Mouse (Mus musculus): Measurements from ENCODE around the gene Blmh.
A peak's percentile ranks its signal among the peaks of the same experiment; 100 is the strongest.

The Blmh gene

GRCm38 (mm10) chr11:76924759-76925236 is at the start of gene Blmh:
Gene Blmh, plus strand, starts transcription at chr11:76924809.
- DNase-seq: no peak

DNA sequence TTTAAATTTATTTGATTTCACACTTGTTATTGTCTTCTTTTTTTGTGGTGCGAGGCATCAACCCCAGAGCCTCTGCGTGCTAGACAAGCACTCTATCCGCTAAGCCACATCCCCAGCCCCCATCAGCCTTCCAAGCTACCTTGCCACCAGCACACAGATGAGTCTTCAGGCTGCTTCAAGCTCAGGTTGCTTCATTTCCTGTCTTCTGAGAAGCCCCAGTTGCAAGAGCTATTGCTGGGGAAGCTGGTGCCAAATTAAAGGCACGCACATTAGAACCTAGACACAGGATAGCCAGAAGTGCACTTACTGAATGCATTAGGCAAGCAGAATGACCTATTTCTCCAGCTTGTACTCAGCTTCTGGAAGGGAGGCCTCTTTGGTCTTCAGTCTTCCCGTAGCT is 44.8 kb upstream of the Blmh start:
- no peak for DNase-seq

- no peak for DNase-seq
These were observed 40.2 kb upstream of the Blmh start for GRCm38 (mm10) chr11:76884451-76884850.

DNA sequence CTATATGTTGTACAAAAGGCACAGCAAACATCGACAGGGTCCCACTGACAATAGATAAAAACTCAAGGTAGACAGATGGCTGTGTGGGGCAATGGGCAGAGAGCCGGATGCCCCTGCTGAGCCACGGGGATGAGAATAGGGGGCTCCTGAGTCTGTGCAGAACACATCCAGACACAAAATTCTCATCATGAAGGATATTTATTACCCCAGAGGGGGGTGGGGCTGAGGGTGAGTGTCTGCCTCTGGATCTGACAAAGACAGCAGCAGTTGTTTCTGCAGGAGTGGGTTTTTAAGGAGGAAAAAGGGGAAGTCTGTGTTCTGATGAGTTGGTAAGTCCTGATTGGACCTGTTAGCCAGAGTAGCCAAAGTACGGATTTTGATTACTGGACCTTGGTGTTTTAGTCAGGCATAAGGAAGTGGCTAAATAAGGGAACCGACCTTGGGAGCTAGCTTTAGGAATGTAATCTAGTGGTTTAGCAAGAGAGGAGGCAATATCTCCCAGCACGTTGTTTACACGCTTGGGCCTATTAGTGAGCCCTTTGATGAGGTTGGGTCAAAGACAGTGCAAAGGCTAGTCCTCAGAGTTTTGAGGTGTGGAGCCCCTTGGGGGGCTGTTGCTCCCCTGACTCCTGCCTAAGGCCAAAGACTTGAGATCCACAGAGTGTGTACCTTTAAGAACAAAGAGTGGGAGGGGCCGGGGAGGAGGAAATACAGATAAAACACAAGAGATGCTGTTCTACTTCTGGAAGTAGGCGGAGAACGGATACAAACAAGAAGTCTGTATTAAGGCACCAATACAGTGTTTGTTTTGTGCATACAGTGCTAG is 35.1 kb upstream of the Blmh start:
- peak; percentile 55 to 57 for DNase-seq

GRCm38 (mm10) chr11:76891171-76891570 is 33.4 kb upstream of the Blmh start:
- DNase-seq: no peak

DNA sequence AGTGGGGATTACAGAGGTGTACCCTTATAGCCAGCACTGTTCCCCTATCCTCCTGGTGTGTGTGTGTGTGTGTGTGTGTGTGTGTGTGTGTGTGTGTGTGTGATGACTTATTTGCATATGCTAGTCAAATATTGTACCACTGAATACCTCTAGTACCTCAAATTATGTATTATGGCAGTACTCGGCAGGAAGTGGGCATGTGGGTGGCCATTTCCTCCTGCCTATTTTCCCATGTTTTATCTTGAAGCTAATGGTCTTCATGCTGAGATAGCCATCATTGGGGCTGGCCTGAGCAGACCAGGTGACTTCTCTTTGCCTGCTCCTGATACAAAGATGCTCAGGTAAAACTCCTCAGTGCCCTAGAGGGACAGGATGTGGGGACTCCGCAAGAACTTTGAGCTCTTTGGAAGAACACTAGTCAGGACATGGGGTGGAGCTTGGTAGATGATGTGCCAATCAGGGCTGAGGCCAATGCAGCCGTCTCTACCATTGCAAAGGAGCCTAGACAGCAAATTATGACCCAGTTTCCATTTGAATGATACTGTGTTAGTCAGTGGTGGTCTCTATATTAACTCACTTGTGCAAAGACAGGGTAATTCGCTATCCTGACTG is 32.8 kb upstream of the Blmh start:
- no peak for DNase-seq

DNA sequence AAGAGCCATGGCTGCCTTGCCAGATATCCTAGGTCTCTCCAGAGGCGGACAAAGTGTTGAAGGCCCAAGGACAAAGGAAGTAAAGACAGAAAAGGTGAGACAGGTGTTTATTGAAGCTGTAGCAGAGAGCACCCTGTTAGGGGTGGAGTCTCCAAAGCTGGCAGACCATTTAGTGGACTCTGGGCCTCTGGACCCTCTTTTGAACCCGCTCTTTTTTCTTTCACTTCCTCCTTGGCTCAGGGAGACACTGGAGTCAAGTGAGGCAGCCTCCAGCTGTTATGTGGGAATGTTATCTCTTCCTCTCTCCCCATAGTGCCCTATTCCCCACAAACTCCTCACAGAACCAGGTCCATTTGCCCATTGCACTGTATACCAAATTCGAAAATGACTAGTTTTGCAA is 31.6 kb upstream of the Blmh start:
- no peak for DNase-seq

DNA sequence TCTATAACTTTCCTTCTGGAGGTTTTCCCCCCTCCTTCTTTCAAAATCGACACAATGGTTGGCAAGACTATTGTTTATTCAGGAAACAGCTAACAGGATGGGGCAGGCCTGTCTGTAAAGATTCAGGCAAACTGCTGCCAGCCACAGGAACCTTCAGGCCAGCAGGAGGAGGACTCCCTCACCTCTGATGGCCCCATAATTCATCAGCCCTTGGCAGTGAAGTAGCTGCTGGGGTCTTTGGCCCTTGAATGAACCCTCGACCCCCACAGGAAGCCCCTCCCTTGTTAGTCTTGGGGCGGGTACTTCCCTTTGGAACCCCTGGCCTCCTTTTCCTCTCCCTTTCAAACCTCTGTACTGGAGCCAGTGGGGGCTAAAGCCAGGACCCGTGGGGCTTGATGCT is 31.0 kb upstream of the Blmh start:
- peak; percentile 43 to 71 for DNase-seq

DNA sequence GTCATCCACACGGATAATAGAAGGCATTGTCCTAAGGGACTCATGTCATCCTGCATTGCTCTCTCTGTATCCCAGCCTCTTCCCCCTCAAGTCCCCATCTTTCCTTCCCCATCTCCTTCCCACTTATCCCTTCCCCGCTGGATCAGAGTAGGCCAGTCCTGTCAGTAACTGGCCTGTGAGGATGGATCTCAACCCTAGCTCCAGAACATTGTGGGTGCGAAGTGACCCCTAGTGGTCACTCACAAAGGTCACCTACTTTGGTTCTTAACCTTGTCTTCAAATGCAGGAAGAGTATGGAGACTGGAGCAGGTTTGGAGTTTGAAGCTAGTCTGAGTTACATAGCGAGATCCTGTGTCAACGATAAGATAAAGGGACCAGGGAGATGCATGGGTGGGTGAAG is 30.4 kb upstream of the Blmh start:
- peak; percentile 55 to 68 for DNase-seq

GRCm38 (mm10) chr11:76896360-76896759 is 28.2 kb upstream of the Blmh start:
- no peak for DNase-seq

DNA sequence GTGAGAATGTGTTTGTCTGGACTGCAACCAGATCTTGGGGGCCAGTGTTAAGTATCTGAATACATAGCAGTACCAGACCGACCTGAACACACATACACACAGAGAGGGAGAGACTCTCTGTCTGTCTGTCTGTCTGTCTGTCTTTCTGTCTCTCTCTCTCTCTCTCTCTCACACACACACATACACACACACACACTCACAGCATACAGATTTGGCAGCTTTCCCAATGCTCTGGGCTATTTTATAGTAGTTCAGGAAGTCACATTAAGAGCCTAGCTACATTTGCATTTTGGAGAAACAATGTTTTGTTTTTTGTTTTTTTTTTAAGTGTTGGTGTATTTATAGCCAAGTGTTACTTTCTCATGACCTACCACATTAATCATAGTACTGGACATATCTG is 27.5 kb upstream of the Blmh start:
- no peak for DNase-seq

DNA sequence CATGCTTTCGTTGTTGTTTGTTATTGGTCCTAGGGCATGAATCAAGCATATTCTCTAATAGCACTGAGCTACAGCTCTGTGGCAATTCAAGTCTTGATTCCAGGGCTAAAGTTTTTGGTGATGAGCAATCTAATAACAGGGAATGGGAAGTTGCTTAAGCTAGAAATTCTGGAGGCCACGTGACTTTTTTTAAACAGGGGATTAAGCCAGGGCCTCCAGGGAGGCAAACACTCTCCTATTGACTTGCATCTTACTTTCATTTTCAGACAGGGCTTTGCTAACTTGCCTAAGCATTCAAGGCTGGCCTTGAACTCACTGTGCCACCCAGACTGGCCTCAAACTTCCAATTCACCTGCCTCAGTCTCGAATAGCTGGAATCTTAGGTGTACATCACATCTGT is 26.7 kb upstream of the Blmh start:
- no peak for DNase-seq

DNA sequence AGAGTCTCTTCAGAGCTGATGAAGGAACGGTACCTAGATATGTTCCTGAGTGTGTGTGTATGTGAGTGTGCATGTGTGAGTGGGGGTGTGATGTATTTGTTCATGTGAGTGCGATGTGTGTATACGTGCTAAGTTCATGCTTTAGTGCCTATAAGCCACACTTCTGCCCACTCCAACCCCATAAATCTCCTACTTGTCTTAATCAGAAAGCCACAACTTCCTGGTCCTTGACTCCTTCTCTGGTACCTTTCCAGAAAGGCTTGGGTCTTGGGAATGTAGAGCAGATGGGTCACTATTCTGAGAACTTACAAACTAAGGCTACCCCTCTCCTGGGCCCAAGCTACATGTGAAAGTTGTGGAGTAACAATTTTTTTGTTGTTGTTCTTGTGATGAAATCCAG is 25.9 kb upstream of the Blmh start:
- no peak for DNase-seq

- peak; percentile 66 to 70 for DNase-seq
These were observed 24.6 kb upstream of the Blmh start for GRCm38 (mm10) chr11:76899758-76900738.

- DNase-seq: no peak
These were observed 22.8 kb upstream of the Blmh start, which contains the start of gene Tmigd1 for GRCm38 (mm10) chr11:76901579-76902361. Gene Tmigd1, plus strand, starts transcription at chr11:76902159.

GRCm38 (mm10) chr11:76904340-76904739 is 20.3 kb upstream of the Blmh start:
- no peak for DNase-seq

GRCm38 (mm10) chr11:76908651-76909050 is 16.0 kb upstream of the Blmh start:
- no peak for DNase-seq

DNA sequence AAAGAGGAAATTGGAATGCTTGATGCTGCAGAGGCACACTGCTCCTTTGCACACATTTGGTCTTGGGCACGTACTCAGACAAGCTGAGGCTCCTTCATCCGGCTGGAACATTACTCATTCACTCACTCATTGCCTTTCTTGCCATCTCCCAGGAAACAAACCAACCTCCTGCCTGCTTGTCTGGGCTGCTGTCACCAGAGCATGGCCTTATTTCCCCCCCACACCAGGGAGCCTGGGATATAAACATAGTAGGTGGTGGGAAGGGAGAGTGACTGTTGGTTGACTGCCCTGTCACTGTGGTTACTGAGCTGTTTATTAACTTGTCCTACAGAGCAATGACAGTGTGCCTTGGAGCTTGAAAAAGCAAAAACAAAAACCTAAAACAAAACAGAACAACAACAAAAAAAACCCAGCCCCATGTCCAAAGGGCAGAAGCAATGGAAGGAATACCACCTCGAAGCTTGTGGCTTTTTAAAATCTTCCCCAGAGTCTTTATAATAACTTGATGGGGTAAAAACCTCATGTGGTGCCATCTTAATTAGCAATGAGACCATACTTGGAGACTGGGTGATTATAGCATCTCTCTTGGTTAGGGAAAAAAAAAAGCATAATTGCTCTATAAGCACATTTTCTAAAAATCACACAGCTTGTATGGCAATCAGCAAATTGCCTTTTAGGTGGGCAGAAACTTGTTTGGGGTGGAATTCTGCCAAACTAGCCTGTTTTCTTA is 13.1 kb upstream of the Blmh start:
- peak; percentile 69 to 87 for DNase-seq

DNA sequence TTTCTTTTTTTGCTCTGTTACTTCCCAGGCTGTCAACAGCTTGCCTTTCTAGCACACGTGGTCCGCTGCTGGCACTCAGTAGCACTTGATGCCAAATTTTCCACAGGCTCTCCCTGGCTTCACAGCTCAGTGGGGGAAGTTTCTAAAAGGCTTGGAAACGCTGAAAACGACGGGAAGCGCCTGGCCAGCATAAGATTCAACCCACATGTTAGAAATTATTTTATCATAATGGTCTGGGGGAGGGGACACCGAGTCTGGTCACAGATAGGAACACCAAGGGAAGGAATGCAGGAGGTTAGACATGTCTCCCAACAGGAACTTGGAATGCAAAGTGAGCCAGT is 12.6 kb upstream of the Blmh start:
- DNase-seq: peak in 1 of 2 experiments; percentile 49

DNA sequence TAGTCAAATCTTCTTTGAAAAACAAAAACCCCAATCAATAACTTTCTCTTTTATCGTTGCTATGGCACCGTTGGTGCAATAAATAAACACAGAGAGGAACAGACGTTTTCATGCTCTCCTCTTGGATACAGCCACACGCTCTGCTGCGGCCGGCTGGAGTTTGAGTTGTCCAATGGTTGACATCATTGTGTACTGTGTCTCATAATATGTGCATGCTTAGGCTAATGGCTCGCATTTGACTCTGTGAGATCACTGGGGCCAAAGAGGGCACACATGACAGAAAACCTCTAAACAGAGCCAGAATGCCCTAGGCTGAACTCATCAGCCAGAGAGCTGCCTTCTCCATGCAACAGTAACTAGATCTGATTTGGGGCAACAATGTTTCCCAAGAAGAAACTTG is 10.2 kb upstream of the Blmh start:
- DNase-seq: no peak

DNA sequence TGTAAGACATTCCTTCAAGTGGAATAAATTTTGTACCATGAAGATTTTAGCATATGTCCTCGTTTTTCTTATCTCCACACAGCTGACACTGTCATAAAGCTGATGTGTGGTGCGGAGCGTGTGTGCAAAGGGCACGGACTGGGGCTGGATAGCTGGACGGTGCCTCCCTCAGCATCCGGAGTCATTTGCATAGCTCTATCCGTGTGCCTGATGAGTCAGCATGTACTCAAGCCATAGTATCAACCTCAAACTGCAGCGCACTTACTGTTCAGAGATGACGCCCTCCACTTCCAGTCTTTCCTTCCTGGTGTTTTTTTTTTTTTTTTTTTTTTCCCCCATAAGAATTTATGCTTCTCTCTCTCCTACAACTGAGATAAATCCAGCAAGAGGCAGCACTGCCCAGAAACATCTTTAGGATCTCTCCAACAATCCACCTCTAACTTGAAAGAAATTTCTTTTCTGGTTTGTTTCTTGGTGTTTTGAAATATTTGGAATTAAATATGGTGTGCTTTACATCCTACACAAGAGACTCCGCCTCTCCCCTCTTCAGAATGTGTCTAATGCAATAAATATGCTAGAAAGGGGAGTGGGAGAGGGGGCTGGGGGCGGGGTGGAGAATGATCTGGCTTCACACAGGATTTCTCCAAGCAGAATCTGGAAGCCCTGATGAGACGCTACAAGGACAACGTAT is 7.9 kb upstream of the Blmh start:
- DNase-seq: no peak

Measured in kidney, adult 8-10 months (tissue).